Mouse (Mus musculus): Measurements from ENCODE around the gene Defa20.
"Not testable (repeated sequence)": the region's sequence is repeated elsewhere in the genome, so short reads cannot be mapped to it uniquely, and the experiment has no call there.

Defa20 gene

GRCm38 (mm10) chr8:21508958-21509357 is at the start of gene Defa20:
TSS of gene Defa20 (plus strand) at chr8:21509258.
- DNase-seq (ENCODE audit: low spot score in 2 of 2), result not testable (repeated sequence)

- not testable (repeated sequence) for DNase-seq (ENCODE audit: low spot score in 2 of 2)
Measured at GRCm38 (mm10) chr8:21528732-21529131, 19.7 kb downstream of the Defa20 start, which contains the start of gene Defa32. TSS of gene Defa32 (plus strand) at chr8:21529032.
